Mouse (Mus musculus) small intestine, adult 2 months (tissue): ENCODE measurements around the gene Abca3. TPM values are rescaled to one million over a fixed set of nuclear protein-coding genes. Genes with fewer than 3 reads are reported as not detected.

Experiments used
- H3K27ac ChIP-seq: fragments of 200-500 bp; 2 replicates; pipeline ENCODE4 v1.5.1; 2012; ENCODE audit warnings: low read depth, low read length, control low read depth, inconsistent platforms; ENCODE audit not compliant: insufficient read depth
- H3K27me3 ChIP-seq: fragments of 200-500 bp; 2 replicates; pipeline ENCODE4 v1.6.1; 2012; ENCODE audit warnings: mild to moderate bottlenecking, moderate library complexity, low read length, inconsistent platforms; ENCODE audit not compliant: control insufficient read depth, insufficient read depth
- H3K36me3 ChIP-seq: fragments of 200-500 bp; 2 replicates; pipeline ENCODE4 v1.6.1; 2012; ENCODE audit warnings: mild to moderate bottlenecking, low read length, control low read depth, inconsistent platforms; ENCODE audit not compliant: control insufficient read depth, insufficient read depth
- H3K4me1 ChIP-seq: fragments of 200-500 bp; 2 replicates; pipeline ENCODE4 v1.6.1; 2012; ENCODE audit warnings: low read length, inconsistent platforms, mixed read lengths; ENCODE audit not compliant: control insufficient read depth, insufficient read depth, insufficient read length
- H3K4me3 ChIP-seq: fragments of 200-500 bp; 2 replicates; pipeline ENCODE4 v1.5.1; 2012; ENCODE audit warnings: low read depth, mild to moderate bottlenecking, control low read depth, inconsistent platforms, low read length, moderate library complexity
- CTCF ChIP-seq: fragments of 200-500 bp; IDR thresholded peaks from 2 replicates; pipeline ENCODE4 v1.5.1; 2012; ENCODE audit warnings: low read depth, mild to moderate bottlenecking, control low read depth, inconsistent platforms, low read length, moderate library complexity, mixed read lengths; ENCODE audit not compliant: insufficient replicate concordance, insufficient read length; ENCODE audit errors: extremely low read depth
- POLR2A ChIP-seq: fragments of 200-500 bp; IDR thresholded peaks from 2 replicates; pipeline ENCODE4 v1.6.1; 2012; ENCODE audit warnings: low read depth, mild to moderate bottlenecking, control low read depth, inconsistent platforms, low read length, moderate library complexity
- WGBS: fragments of 180-500 bp; shearing (Covaris S2); methylation state at CpG from one replicate; pipeline ENCODE4 v1.1.7; 2018; 5-methylcytosine and 5-hydroxymethylcytosine counted together
- polyA plus RNA-seq: library from polyadenylated mRNA; depleted of rRNA; stranded (reverse); fragments of >200 nt; gene quantifications from 2 replicates; pipeline ENCODE4 v1.2.3, GENCODE M21; 2012

The Abca3 gene
- polyA plus RNA-seq, 1 experiment = 37.0 TPM

- Histone ChIP-seq H3K4me3 (peak within 1 kb of the TSS; percentile 89), H3K36me3 (no peaks in the 10 kb centered on the region), H3K27ac (no peak within 1 kb of the TSS), H3K27me3 (no peaks in the 10 kb centered on the region), H3K4me1 (peaks cover 6% of the 10 kb centered on the region)
- WGBS = 2% methylated on average over 42 of the region's 42 CpGs
- TF ChIP-seq POLR2A (no peak; the same call in 1 of the 2 replicates), CTCF (no peak)
Measured at GRCm38 (mm10) chr17:24350926-24351759, 607 bp upstream of the Abca3 start, which contains the start of gene Abca17. Gene Abca17, minus strand, starts transcription at chr17:24351068.

DNA sequence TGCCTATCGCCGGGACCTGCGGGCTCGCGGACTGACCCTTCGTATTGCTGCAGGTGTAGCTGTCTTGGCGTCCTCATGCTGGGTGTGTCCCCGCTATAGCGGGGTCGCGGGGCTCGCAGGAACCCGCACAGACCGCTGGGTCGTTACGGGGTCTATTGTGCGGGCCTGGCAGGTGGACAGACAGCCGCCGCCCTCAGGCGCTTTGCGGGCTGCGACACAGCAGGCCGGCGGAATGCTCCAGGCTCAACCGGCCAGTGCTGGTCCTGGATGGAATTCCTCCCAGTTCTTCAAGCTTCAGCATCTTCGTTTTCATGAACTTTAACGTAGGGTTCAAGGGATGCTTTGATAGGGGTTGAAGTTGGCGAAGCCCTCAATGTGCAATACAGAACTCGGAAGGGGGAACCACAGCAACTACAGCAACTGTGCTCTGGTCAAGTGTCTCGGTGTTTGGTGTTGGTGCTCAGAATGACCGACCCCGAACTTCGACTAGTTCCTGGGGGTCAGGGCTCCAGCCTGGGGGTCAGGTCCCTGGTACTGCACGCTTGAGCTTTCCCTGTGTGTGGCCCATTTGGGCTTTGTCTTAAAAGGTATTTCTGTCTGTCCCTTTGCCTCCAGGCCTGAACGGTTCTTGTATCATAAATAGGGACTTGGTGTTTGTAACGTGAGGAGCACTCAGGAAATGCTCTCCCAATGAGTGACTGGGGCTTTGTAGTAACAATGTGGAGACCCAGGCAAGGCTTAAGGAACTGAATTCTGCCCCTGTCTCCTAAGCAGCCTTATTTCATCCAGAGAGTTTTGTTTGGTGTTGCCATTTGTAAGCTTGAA, 832 bp downstream of the Abca3 start:
- Histone ChIP-seq H3K27me3 (no peaks in the 10 kb centered on the region), H3K36me3 (no peaks in the 10 kb centered on the region), H3K4me1 (peaks cover 6% of the 10 kb centered on the region), H3K27ac (no peak overlapping the region; the same call in 1 of the 2 replicates), H3K4me3 (peak overlapping the region; percentile 89)
- 7% methylated on average over 36 of the region's 36 CpGs for WGBS
- no peak for TF ChIP-seq POLR2A
- no peak for TF ChIP-seq CTCF

DNA sequence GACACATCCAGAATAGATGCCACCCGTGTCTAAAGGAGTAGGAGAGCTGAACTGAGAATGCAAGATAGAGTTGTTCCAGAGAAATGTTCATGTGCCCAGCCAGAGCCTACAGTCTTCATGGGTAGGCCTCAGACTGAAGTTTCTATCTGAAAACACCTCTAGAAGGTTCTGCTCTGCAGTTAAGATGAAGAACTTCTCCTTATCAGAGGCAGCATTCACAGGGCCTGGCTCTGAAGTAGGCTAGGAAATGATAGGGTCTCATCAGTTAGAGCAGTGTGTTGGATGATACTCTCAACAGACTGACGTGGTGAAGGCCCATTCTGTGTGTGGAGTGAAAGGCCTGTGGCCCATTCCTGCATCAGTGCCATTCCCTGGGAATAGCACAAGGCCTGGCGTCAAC, 2.2 kb downstream of the Abca3 start:
- TF ChIP-seq POLR2A (no peak), CTCF (no peak)
- Histone ChIP-seq H3K4me1 (peaks cover 6% of the 10 kb centered on the region), H3K27ac (no peak overlapping the region), H3K4me3 (no peak overlapping the region), H3K36me3 (no peaks in the 10 kb centered on the region; the same call in 1 of the 2 replicates), H3K27me3 (no peaks in the 10 kb centered on the region)
- WGBS = 91% methylated on average over 3 of the region's 3 CpGs

- H3K27me3 ChIP-seq = no peaks in the 10 kb centered on the region
- no peaks in the 10 kb centered on the region; the same call in 1 of the 2 replicates for H3K36me3 ChIP-seq
- no peak overlapping the region for H3K27ac ChIP-seq
- H3K4me1 ChIP-seq = peaks cover 6% of the 10 kb centered on the region
- 83% methylated on average over 8 of the region's 8 CpGs for WGBS
- no peak overlapping the region for H3K4me3 ChIP-seq
- TF ChIP-seq POLR2A (no peak), CTCF (no peak)
Measured at GRCm38 (mm10) chr17:24355284-24355683, 3.5 kb downstream of the Abca3 start.

DNA sequence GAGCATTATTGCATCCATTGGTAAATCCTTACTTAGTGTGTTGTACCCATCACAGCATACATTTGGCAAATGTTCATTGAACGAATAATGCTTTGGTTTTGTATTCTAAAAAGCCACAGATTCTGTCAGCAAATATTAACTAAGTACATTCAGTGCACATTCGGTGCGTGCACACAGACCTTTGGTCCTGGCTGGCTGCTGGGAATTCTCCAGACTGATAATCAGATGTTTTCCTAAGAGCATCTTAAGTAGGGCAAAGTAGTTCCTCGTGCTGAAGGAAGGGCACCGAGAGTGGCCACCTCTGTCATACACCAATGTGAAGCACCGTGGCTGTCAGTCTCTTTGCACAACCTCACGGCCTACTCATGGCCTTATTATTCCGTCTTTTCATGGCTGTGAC, 7.3 kb downstream of the Abca3 start:
- no peak overlapping the region for H3K4me3 ChIP-seq
- H3K4me1 ChIP-seq = no peaks in the 10 kb centered on the region
- TF ChIP-seq CTCF (no peak), POLR2A (no peak)
- peaks cover 3% of the 10 kb centered on the region; the same call in 1 of the 2 replicates for H3K36me3 ChIP-seq
- H3K27ac ChIP-seq = no peak overlapping the region
- H3K27me3 ChIP-seq = no peaks in the 10 kb centered on the region
- WGBS = 61% methylated on average over 8 of the region's 8 CpGs

- H3K36me3 ChIP-seq = peaks cover 4% of the 10 kb centered on the region; the same call in 1 of the 2 replicates
- no peaks in the 10 kb centered on the region for H3K27me3 ChIP-seq
- WGBS = 64% methylated on average over 2 of the region's 2 CpGs
- no peak overlapping the region for H3K27ac ChIP-seq
- no peak overlapping the region for H3K4me3 ChIP-seq
- H3K4me1 ChIP-seq = no peaks in the 10 kb centered on the region
- TF ChIP-seq CTCF = no peak
- no peak for TF ChIP-seq POLR2A
Measured at GRCm38 (mm10) chr17:24359903-24360302, 8.2 kb downstream of the Abca3 start.

DNA sequence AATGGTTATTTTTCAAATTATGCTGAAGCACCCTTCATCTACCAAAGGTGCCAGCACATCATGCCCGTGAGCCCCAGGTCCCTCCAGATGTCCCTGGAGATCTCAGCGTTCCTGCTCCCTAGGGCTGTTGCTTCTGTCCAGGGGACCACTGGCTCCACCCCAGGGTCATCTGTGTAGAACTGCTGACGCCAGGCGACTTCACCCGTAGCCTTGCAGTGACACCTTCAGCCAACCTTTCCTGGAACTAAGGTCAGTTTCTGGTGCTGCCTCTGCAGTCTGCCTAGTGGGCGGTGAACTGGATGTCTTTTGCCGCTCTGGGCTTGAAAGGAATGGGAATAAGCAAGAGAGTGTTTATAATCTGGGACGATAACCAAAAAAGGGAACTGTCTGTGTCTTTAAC, 9.1 kb downstream of the Abca3 start:
- WGBS = 83% methylated on average over 8 of the region's 8 CpGs
- Histone ChIP-seq H3K27ac (no peak overlapping the region), H3K4me1 (no peaks in the 10 kb centered on the region)

More for the DNA sequence above, 9.1 kb downstream of the Abca3 start:
- no peaks in the 10 kb centered on the region for H3K27me3 ChIP-seq
- H3K4me3 ChIP-seq = no peak overlapping the region
- H3K36me3 ChIP-seq = peaks cover 7% of the 10 kb centered on the region; the same call in 1 of the 2 replicates
- no peak for TF ChIP-seq POLR2A
- TF ChIP-seq CTCF = no peak
